Mouse (Mus musculus) heart, adult 2 months (tissue): ENCODE measurements around the gene Pde12.

ENCODE experiments used
- CTCF ChIP-seq: fragments of 200-600 bp; IDR thresholded peaks from 2 replicates; pipeline ENCODE4 v1.8.1; 2022; ENCODE audit warnings: antibody characterized with exemption, mild to moderate bottlenecking, moderate library complexity
- EP300 ChIP-seq: fragments of 200-500 bp; IDR thresholded peaks from 2 replicates; pipeline ENCODE4 v1.6.1; 2011; ENCODE audit warnings: low read depth, low read length, control low read depth; ENCODE audit not compliant: insufficient read depth
- POLR2A ChIP-seq: fragments of 200-500 bp; IDR thresholded peaks from 2 replicates; pipeline ENCODE4 v1.6.1; 2011; ENCODE audit warnings: mild to moderate bottlenecking, low read depth, low read length, control low read depth; ENCODE audit not compliant: insufficient read depth

GRCm38 (mm10) chr14:26660233-26660632 lies 9.4 kb downstream of the Pde12 start:
- TF ChIP-seq POLR2A: no peak
- TF ChIP-seq EP300: no peak
- TF ChIP-seq CTCF: no peak
